Mouse (Mus musculus): ENCODE data around the gene Cd300lf. TPM values are rescaled to one million over a fixed set of nuclear protein-coding genes. Genes with fewer than 3 reads are reported as not detected.

Gene Cd300lf
- polyA plus RNA-seq, 1 experiment from 2014 or later = 0.29 TPM

GRCm38 (mm10) chr11:115119409-115119808, 14.4 kb downstream of the Cd300lf start:
- Histone ChIP-seq H3K4me1 (ENCODE audit: control insufficient read depth, insufficient read depth, low read depth, low read length) (no peaks in the 10 kb centered on the region), H3K9me3 (ENCODE audit: control insufficient read depth, low read length) (no peaks in the 10 kb centered on the region), H3K4me3 (ENCODE audit: low read length) (no peak overlapping the region), H3K27me3 (replicated peaks; ENCODE audit: control insufficient read depth, insufficient read depth, low read length) (no peaks in the 10 kb centered on the region), H3K4me2 (ENCODE audit: low read length) (no peak overlapping the region), H3K27ac (ENCODE audit: low read depth, low read length) (no peak overlapping the region), H3K9ac (ENCODE audit: low read depth, low read length) (no peak overlapping the region), H3K36me3 (ENCODE audit: control insufficient read depth, insufficient read depth, low read length) (no peaks in the 10 kb centered on the region)
- WGBS = 78% methylated on average over 9 of the region's 9 CpGs
- ATAC-seq = no peak

GRCm38 (mm10) chr11:115112196-115112595, 21.6 kb downstream of the Cd300lf start:
- Histone ChIP-seq H3K4me3 (ENCODE audit: low read length) (no peak overlapping the region), H3K9ac (ENCODE audit: low read depth, low read length) (no peak overlapping the region), H3K36me3 (ENCODE audit: control insufficient read depth, insufficient read depth, low read length) (no peaks in the 10 kb centered on the region), H3K4me1 (ENCODE audit: control insufficient read depth, insufficient read depth, low read depth, low read length) (peaks cover 3% of the 10 kb centered on the region; the same call in 1 of the 2 replicates), H3K27ac (ENCODE audit: low read depth, low read length) (no peak overlapping the region), H3K4me2 (ENCODE audit: low read length) (no peak overlapping the region), H3K9me3 (ENCODE audit: control insufficient read depth, low read length) (no peaks in the 10 kb centered on the region), H3K27me3 (replicated peaks; ENCODE audit: control insufficient read depth, insufficient read depth, low read length) (no peaks in the 10 kb centered on the region)
- ATAC-seq = no peak
- WGBS = 66% methylated on average over 3 of the region's 3 CpGs

- no peak overlapping the region for H3K4me2 ChIP-seq (ENCODE audit: low read length)
- no peak overlapping the region for H3K27ac ChIP-seq (ENCODE audit: low read depth, low read length)
- H3K36me3 ChIP-seq (ENCODE audit: control insufficient read depth, insufficient read depth, low read length) = no peaks in the 10 kb centered on the region
- 88% methylated on average over 4 of the region's 5 CpGs for WGBS
- H3K4me3 ChIP-seq (ENCODE audit: low read length) = no peak overlapping the region
- ATAC-seq = no peak
- no peaks in the 10 kb centered on the region for H3K9me3 ChIP-seq (ENCODE audit: control insufficient read depth, low read length)
- no peak overlapping the region for H3K9ac ChIP-seq (ENCODE audit: low read depth, low read length)
- peaks cover 3% of the 10 kb centered on the region; the same call in 1 of the 2 replicates for H3K4me1 ChIP-seq (ENCODE audit: control insufficient read depth, insufficient read depth, low read depth, low read length)
- H3K27me3 ChIP-seq (replicated peaks; ENCODE audit: control insufficient read depth, insufficient read depth, low read length) = no peaks in the 10 kb centered on the region
Measured at GRCm38 (mm10) chr11:115110271-115110670, 23.5 kb downstream of the Cd300lf start.

- Histone ChIP-seq H3K4me1 (ENCODE audit: control insufficient read depth, insufficient read depth, low read depth, low read length) (peaks cover 3% of the 10 kb centered on the region; the same call in 1 of the 2 replicates), H3K9ac (ENCODE audit: low read depth, low read length) (no peak overlapping the region), H3K27ac (ENCODE audit: low read depth, low read length) (no peak overlapping the region), H3K27me3 (replicated peaks; ENCODE audit: control insufficient read depth, insufficient read depth, low read length) (no peaks in the 10 kb centered on the region), H3K36me3 (ENCODE audit: control insufficient read depth, insufficient read depth, low read length) (no peaks in the 10 kb centered on the region), H3K4me3 (ENCODE audit: low read length) (no peak overlapping the region), H3K9me3 (ENCODE audit: control insufficient read depth, low read length) (no peaks in the 10 kb centered on the region), H3K4me2 (ENCODE audit: low read length) (no peak overlapping the region)
- 88% methylated on average over 8 of the region's 8 CpGs for WGBS
- ATAC-seq = no peak
Measured at GRCm38 (mm10) chr11:115108176-115108575, 25.6 kb downstream of the Cd300lf start.

GRCm38 (mm10) chr11:115107403-115107916, 26.3 kb downstream of the Cd300lf start:
- no peak overlapping the region for H3K27ac ChIP-seq (ENCODE audit: low read depth, low read length)
- H3K9me3 ChIP-seq (ENCODE audit: control insufficient read depth, low read length) = no peaks in the 10 kb centered on the region
- H3K9ac ChIP-seq (ENCODE audit: low read depth, low read length) = no peak overlapping the region
- 28% methylated on average over 4 of the region's 4 CpGs for WGBS
- H3K36me3 ChIP-seq (ENCODE audit: control insufficient read depth, insufficient read depth, low read length) = no peaks in the 10 kb centered on the region
- H3K4me1 ChIP-seq (ENCODE audit: control insufficient read depth, insufficient read depth, low read depth, low read length) = peaks cover 3% of the 10 kb centered on the region; the same call in 1 of the 2 replicates
- H3K27me3 ChIP-seq (replicated peaks; ENCODE audit: control insufficient read depth, insufficient read depth, low read length) = no peaks in the 10 kb centered on the region
- no peak overlapping the region for H3K4me2 ChIP-seq (ENCODE audit: low read length)
- no peak for ATAC-seq
- H3K4me3 ChIP-seq (ENCODE audit: low read length) = no peak overlapping the region

GRCm38 (mm10) chr11:115106638-115107037, 27.2 kb downstream of the Cd300lf start:
- H3K4me1 ChIP-seq (ENCODE audit: control insufficient read depth, insufficient read depth, low read depth, low read length) = peaks cover 3% of the 10 kb centered on the region; the same call in 1 of the 2 replicates
- H3K4me3 ChIP-seq (ENCODE audit: low read length) = no peak overlapping the region
- no peak overlapping the region for H3K9ac ChIP-seq (ENCODE audit: low read depth, low read length)
- no peak overlapping the region for H3K27ac ChIP-seq (ENCODE audit: low read depth, low read length)
- H3K27me3 ChIP-seq (replicated peaks; ENCODE audit: control insufficient read depth, insufficient read depth, low read length) = no peaks in the 10 kb centered on the region
- H3K9me3 ChIP-seq (ENCODE audit: control insufficient read depth, low read length) = no peaks in the 10 kb centered on the region
- WGBS = 87% methylated on average over 2 of the region's 2 CpGs
- ATAC-seq = no peak
- no peak overlapping the region for H3K4me2 ChIP-seq (ENCODE audit: low read length)
- H3K36me3 ChIP-seq (ENCODE audit: control insufficient read depth, insufficient read depth, low read length) = no peaks in the 10 kb centered on the region

GRCm38 (mm10) chr11:115104769-115105563, 28.8 kb downstream of the Cd300lf start:
- H3K9ac ChIP-seq (ENCODE audit: low read depth, low read length) = no peak overlapping the region

GRCm38 (mm10) chr11:115103470-115104413, 30.1 kb downstream of the Cd300lf start:
- Histone ChIP-seq H3K27ac (ENCODE audit: low read depth, low read length) (no peak overlapping the region), H3K9ac (ENCODE audit: low read depth, low read length) (no peak overlapping the region), H3K9me3 (ENCODE audit: control insufficient read depth, low read length) (no peaks in the 10 kb centered on the region), H3K4me3 (ENCODE audit: low read length) (no peak overlapping the region), H3K27me3 (replicated peaks; ENCODE audit: control insufficient read depth, insufficient read depth, low read length) (no peaks in the 10 kb centered on the region), H3K36me3 (ENCODE audit: control insufficient read depth, insufficient read depth, low read length) (no peaks in the 10 kb centered on the region), H3K4me2 (ENCODE audit: low read length) (no peak overlapping the region), H3K4me1 (ENCODE audit: control insufficient read depth, insufficient read depth, low read depth, low read length) (peaks cover 3% of the 10 kb centered on the region; the same call in 1 of the 2 replicates)
- 87% methylated on average over 25 of the region's 25 CpGs for WGBS
- no peak for ATAC-seq

More at GRCm38 (mm10) chr11:115104769-115105563, 28.8 kb downstream of the Cd300lf start:
- Histone ChIP-seq H3K9me3 (ENCODE audit: control insufficient read depth, low read length) (no peaks in the 10 kb centered on the region), H3K27ac (ENCODE audit: low read depth, low read length) (no peak overlapping the region), H3K4me1 (ENCODE audit: control insufficient read depth, insufficient read depth, low read depth, low read length) (peaks cover 3% of the 10 kb centered on the region; the same call in 1 of the 2 replicates), H3K4me2 (ENCODE audit: low read length) (no peak overlapping the region), H3K4me3 (ENCODE audit: low read length) (no peak overlapping the region), H3K27me3 (replicated peaks; ENCODE audit: control insufficient read depth, insufficient read depth, low read length) (no peaks in the 10 kb centered on the region), H3K36me3 (ENCODE audit: control insufficient read depth, insufficient read depth, low read length) (no peaks in the 10 kb centered on the region)
- 69% methylated on average over 8 of the region's 8 CpGs for WGBS
- no peak for ATAC-seq

GRCm38 (mm10) chr11:115102116-115102515, 31.7 kb downstream of the Cd300lf start:
- Histone ChIP-seq H3K27ac (ENCODE audit: low read depth, low read length) (no peak overlapping the region), H3K4me2 (ENCODE audit: low read length) (no peak overlapping the region), H3K9me3 (ENCODE audit: control insufficient read depth, low read length) (no peaks in the 10 kb centered on the region), H3K9ac (ENCODE audit: low read depth, low read length) (no peak overlapping the region), H3K27me3 (replicated peaks; ENCODE audit: control insufficient read depth, insufficient read depth, low read length) (no peaks in the 10 kb centered on the region), H3K4me1 (ENCODE audit: control insufficient read depth, insufficient read depth, low read depth, low read length) (no peaks in the 10 kb centered on the region), H3K36me3 (ENCODE audit: control insufficient read depth, insufficient read depth, low read length) (no peaks in the 10 kb centered on the region), H3K4me3 (ENCODE audit: low read length) (no peak overlapping the region)
- no peak for ATAC-seq
- WGBS = 96% methylated on average over 9 of the region's 9 CpGs
